Mouse (Mus musculus) lung, embryonic 15.5 days (tissue): ENCODE measurements around the gene Kcnk13. TPM values are rescaled to one million over a fixed set of nuclear protein-coding genes. Genes with fewer than 3 reads are reported as not detected.

Experiments
- ATAC-seq: fragments of 200-750 bp; cut with Nextera tagmentation; 2 replicates; pipeline ENCODE4 v1.8.0; 2017; ENCODE audit warnings: moderate number of reproducible peaks, borderline replicate concordance; ENCODE audit not compliant: low FRiP score, low TSS enrichment; ENCODE audit errors: extremely low read depth
- H3K27ac ChIP-seq: fragments of 300-500 bp; sonication (generic); 2 replicates; pipeline ENCODE4 v1.5.1; 2015; ENCODE audit warnings: moderate library complexity, mild to moderate bottlenecking, inconsistent platforms
- H3K27me3 ChIP-seq: fragments of 300-500 bp; sonication (generic); 2 replicates; pipeline ENCODE4 v1.6.1; 2015; ENCODE audit warnings: inconsistent platforms
- H3K36me3 ChIP-seq: fragments of 300-500 bp; sonication (generic); 2 replicates; pipeline ENCODE4 v1.6.1; 2015; ENCODE audit warnings: inconsistent platforms
- H3K4me1 ChIP-seq: fragments of 300-500 bp; sonication (generic); 2 replicates; pipeline ENCODE4 v1.6.1; 2015; ENCODE audit warnings: inconsistent platforms
- H3K4me2 ChIP-seq: fragments of 300-500 bp; sonication (generic); 2 replicates; pipeline ENCODE4 v1.6.1; 2015; ENCODE audit warnings: inconsistent platforms, mild to moderate bottlenecking, moderate library complexity
- H3K4me3 ChIP-seq: fragments of 300-500 bp; sonication (generic); 2 replicates; pipeline ENCODE4 v1.5.1; 2015; ENCODE audit warnings: mild to moderate bottlenecking, inconsistent platforms
- H3K9ac ChIP-seq: fragments of 300-500 bp; sonication (generic); 2 replicates; pipeline ENCODE4 v1.6.1; 2015; ENCODE audit warnings: inconsistent platforms
- H3K9me3 ChIP-seq: fragments of 300-500 bp; sonication (generic); 2 replicates; pipeline ENCODE4 v1.6.1; 2016; ENCODE audit warnings: inconsistent platforms
- WGBS: fragments of 180-500 bp; shearing (Covaris S2); methylation state at CpG from one replicate; pipeline ENCODE4 v1.1.7; 2015; 5-methylcytosine and 5-hydroxymethylcytosine counted together
- polyA plus RNA-seq: library from polyadenylated mRNA; unstranded; fragments of >200 nt; fragmentation: Nextera tagmentation; extraction: Ambion mirVana; gene quantifications from 2 replicates; pipeline ENCODE4 v1.2.1, GENCODE M21; 2015

Gene Kcnk13
- polyA plus RNA-seq, 1 experiment from 2014 or later: 3.9 TPM

- 0 out of 2 replicates have a peak, but pooled peaks cover 2% of the 10 kb centered on the region for H3K4me1 ChIP-seq
- no peaks in the 10 kb centered on the region for H3K27me3 ChIP-seq
- no peak for ATAC-seq
- no peak overlapping the region for H3K4me3 ChIP-seq
- WGBS: 89% methylated on average over 5 of the region's 5 CpGs
- no peaks in the 10 kb centered on the region for H3K9me3 ChIP-seq
- no peak overlapping the region for H3K27ac ChIP-seq
- no peak overlapping the region for H3K9ac ChIP-seq
- H3K4me2 ChIP-seq: no peak overlapping the region
- no peaks in the 10 kb centered on the region for H3K36me3 ChIP-seq
Observed at GRCm38 (mm10) chr12:99995951-99996350, 31.7 kb downstream of the Kcnk13 start.

DNA sequence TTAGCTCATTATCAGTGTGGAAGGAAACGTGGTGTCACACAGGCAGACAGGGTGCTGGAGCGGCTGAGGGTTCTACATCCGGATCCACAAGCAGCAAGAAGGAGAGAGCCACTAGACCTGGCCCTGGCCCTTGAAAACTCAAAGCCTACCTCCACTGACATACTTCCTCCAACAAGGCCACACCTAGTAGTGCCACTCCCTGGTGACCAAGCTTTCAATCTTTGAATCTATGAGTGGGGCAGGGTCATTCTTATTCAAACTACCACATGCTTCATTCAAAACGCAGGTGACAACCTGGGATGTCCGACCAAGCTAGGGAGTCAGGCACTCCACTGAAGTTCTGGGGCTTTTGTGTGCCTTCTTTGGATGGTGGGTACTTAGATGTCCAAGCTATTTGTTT lies 35.4 kb downstream of the Kcnk13 start:
- no peak overlapping the region for H3K9ac ChIP-seq
- ATAC-seq: no peak
- no peaks in the 10 kb centered on the region for H3K36me3 ChIP-seq
- 78% methylated on average over 5 of the region's 5 CpGs for WGBS
- H3K4me1 ChIP-seq: peaks cover 19% of the 10 kb centered on the region; the same call in 1 of the 2 replicates
- no peak overlapping the region for H3K4me3 ChIP-seq
- no peaks in the 10 kb centered on the region for H3K27me3 ChIP-seq
- H3K9me3 ChIP-seq: no peaks in the 10 kb centered on the region
- H3K4me2 ChIP-seq: no peak overlapping the region
- no peak overlapping the region for H3K27ac ChIP-seq

DNA sequence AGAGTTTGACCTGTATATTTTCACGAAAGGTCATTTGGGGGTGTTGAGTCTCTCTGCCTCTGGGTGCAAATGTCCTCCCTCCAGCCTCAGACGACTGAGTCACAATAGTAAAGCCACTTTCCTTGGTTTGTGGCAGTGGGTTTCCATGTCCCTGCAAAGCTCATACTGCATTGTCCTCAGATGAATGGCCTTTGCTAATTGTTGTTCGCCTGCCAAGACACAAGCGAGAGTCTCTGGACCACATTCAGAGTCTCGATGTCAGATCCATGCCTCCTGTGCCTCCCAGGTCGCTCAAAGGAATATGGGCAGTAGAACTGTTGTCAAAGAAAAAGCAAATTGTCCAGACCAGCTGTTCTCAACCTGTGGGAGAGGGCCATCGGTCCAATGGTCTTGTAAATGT lies 36.1 kb downstream of the Kcnk13 start:
- H3K27ac ChIP-seq: no peak overlapping the region
- no peak for ATAC-seq
- no peaks in the 10 kb centered on the region for H3K9me3 ChIP-seq
- H3K36me3 ChIP-seq: no peaks in the 10 kb centered on the region
- H3K4me1 ChIP-seq: peaks cover 19% of the 10 kb centered on the region; the same call in 1 of the 2 replicates
- no peak overlapping the region for H3K4me2 ChIP-seq
- no peak overlapping the region for H3K9ac ChIP-seq
- no peak overlapping the region for H3K4me3 ChIP-seq
- H3K27me3 ChIP-seq: no peaks in the 10 kb centered on the region
- 71% methylated on average over 7 of the region's 7 CpGs for WGBS

GRCm38 (mm10) chr12:100001246-100001645 lies 36.9 kb downstream of the Kcnk13 start:
- Histone ChIP-seq H3K27me3 (no peaks in the 10 kb centered on the region), H3K9me3 (no peaks in the 10 kb centered on the region), H3K4me2 (no peak overlapping the region), H3K4me1 (peaks cover 19% of the 10 kb centered on the region; the same call in 1 of the 2 replicates), H3K27ac (peak overlapping the region; percentile 62), H3K36me3 (no peaks in the 10 kb centered on the region), H3K4me3 (no peak overlapping the region), H3K9ac (no peak overlapping the region)
- ATAC-seq: no peak
- WGBS: 83% methylated on average over 3 of the region's 3 CpGs

GRCm38 (mm10) chr12:100001910-100002309 lies 37.6 kb downstream of the Kcnk13 start:
- no peaks in the 10 kb centered on the region for H3K27me3 ChIP-seq
- H3K9me3 ChIP-seq: no peaks in the 10 kb centered on the region
- H3K4me2 ChIP-seq: no peak overlapping the region
- WGBS: 42% methylated on average over 3 of the region's 3 CpGs
- H3K4me1 ChIP-seq: peaks cover 19% of the 10 kb centered on the region; the same call in 1 of the 2 replicates
- no peak overlapping the region for H3K9ac ChIP-seq
- peak overlapping the region; percentile 62 for H3K27ac ChIP-seq
- H3K4me3 ChIP-seq: no peak overlapping the region
- peak; percentile 88 for ATAC-seq
- H3K36me3 ChIP-seq: no peaks in the 10 kb centered on the region

- Histone ChIP-seq H3K4me3 (no peak overlapping the region), H3K36me3 (no peaks in the 10 kb centered on the region), H3K9me3 (no peaks in the 10 kb centered on the region), H3K9ac (no peak overlapping the region), H3K27me3 (no peaks in the 10 kb centered on the region), H3K27ac (peak overlapping the region; percentile 4; the same call in 1 of the 2 replicates), H3K4me1 (peaks cover 19% of the 10 kb centered on the region; the same call in 1 of the 2 replicates), H3K4me2 (no peak overlapping the region)
- peak; percentile 59; the same call in 1 of the 2 replicates for ATAC-seq
- WGBS: 36% methylated on average over 8 of the region's 8 CpGs
Observed at GRCm38 (mm10) chr12:100002914-100003587, 38.8 kb downstream of the Kcnk13 start.

DNA sequence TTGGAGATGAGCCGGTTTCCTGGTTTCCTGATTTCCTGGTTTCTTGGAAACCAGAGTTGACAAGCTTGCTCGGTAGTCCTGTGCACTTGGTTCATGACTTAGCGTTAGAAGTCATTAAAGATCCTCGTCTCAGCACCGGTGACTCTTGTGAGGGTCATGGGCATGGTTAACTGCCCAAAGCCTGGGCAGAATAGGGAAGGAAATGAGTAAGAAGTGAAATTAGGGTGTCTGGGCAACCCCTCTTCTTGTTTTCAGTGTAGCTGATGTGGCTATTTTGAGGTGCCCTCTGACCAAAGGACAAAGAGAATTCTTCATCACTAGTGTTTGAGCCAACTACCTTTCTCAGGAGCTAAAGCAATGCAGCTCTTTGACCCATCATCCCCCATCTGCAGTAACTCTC lies 41.0 kb downstream of the Kcnk13 start:
- Histone ChIP-seq H3K9me3 (no peaks in the 10 kb centered on the region), H3K4me2 (no peak overlapping the region), H3K9ac (no peak overlapping the region), H3K36me3 (no peaks in the 10 kb centered on the region), H3K4me1 (peaks cover 19% of the 10 kb centered on the region; the same call in 1 of the 2 replicates), H3K27me3 (no peaks in the 10 kb centered on the region), H3K4me3 (no peak overlapping the region), H3K27ac (no peak overlapping the region)
- no peak for ATAC-seq
- WGBS: 90% methylated on average over 5 of the region's 5 CpGs

- no peaks in the 10 kb centered on the region for H3K9me3 ChIP-seq
- 53% methylated on average over 2 of the region's 2 CpGs for WGBS
- no peaks in the 10 kb centered on the region for H3K27me3 ChIP-seq
- peaks cover 9% of the 10 kb centered on the region; the same call in 1 of the 2 replicates for H3K4me1 ChIP-seq
- H3K4me3 ChIP-seq: no peak overlapping the region
- no peak overlapping the region for H3K9ac ChIP-seq
- no peak overlapping the region for H3K4me2 ChIP-seq
- no peaks in the 10 kb centered on the region for H3K36me3 ChIP-seq
- ATAC-seq: no peak
- H3K27ac ChIP-seq: no peak overlapping the region
Observed at GRCm38 (mm10) chr12:100006681-100007080, 42.4 kb downstream of the Kcnk13 start.

GRCm38 (mm10) chr12:100012839-100013238 lies 48.5 kb downstream of the Kcnk13 start:
- no peak overlapping the region for H3K27ac ChIP-seq
- no peak overlapping the region for H3K9ac ChIP-seq
- no peaks in the 10 kb centered on the region for H3K9me3 ChIP-seq
- no peak for ATAC-seq
- no peaks in the 10 kb centered on the region for H3K36me3 ChIP-seq
- 87% methylated on average over 3 of the region's 3 CpGs for WGBS
- H3K4me2 ChIP-seq: no peak overlapping the region
- H3K27me3 ChIP-seq: no peaks in the 10 kb centered on the region
- no peak overlapping the region for H3K4me3 ChIP-seq
- no peaks in the 10 kb centered on the region for H3K4me1 ChIP-seq

DNA sequence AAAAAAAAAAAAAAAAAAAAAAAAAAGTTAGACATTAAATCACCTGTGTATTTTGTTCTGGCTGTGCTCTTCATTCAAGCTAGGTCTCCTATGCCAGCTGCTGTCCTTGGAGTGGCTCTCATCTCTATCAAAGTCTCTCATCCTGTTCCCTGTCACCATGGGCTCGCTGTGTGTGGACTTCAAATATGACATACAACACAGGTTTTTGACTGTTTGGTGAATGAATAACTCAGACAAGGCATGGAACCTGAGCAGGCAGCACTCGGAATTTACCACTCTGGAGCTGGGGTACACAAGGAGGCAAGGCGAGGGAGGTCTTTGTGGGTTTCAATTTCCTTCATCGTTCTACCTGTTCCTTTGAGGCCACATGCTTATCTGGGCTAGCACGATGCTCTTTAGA lies 50.8 kb downstream of the Kcnk13 start:
- H3K4me3 ChIP-seq: no peak overlapping the region
- H3K36me3 ChIP-seq: no peaks in the 10 kb centered on the region
- WGBS: 81% methylated on average over 5 of the region's 5 CpGs
- H3K27ac ChIP-seq: no peak overlapping the region
- H3K4me1 ChIP-seq: no peaks in the 10 kb centered on the region
- no peak overlapping the region for H3K4me2 ChIP-seq
- no peaks in the 10 kb centered on the region for H3K27me3 ChIP-seq
- no peak for ATAC-seq
- H3K9me3 ChIP-seq: no peaks in the 10 kb centered on the region
- H3K9ac ChIP-seq: no peak overlapping the region

GRCm38 (mm10) chr12:100017709-100018108 lies 53.4 kb downstream of the Kcnk13 start:
- no peaks in the 10 kb centered on the region for H3K27me3 ChIP-seq
- H3K4me3 ChIP-seq: no peak overlapping the region
- no peak overlapping the region for H3K9ac ChIP-seq
- H3K4me2 ChIP-seq: no peak overlapping the region
- no peaks in the 10 kb centered on the region for H3K36me3 ChIP-seq
- no peaks in the 10 kb centered on the region for H3K4me1 ChIP-seq
- WGBS: 68% methylated on average over 6 of the region's 6 CpGs
- no peak for ATAC-seq
- H3K9me3 ChIP-seq: no peaks in the 10 kb centered on the region
- H3K27ac ChIP-seq: no peak overlapping the region

DNA sequence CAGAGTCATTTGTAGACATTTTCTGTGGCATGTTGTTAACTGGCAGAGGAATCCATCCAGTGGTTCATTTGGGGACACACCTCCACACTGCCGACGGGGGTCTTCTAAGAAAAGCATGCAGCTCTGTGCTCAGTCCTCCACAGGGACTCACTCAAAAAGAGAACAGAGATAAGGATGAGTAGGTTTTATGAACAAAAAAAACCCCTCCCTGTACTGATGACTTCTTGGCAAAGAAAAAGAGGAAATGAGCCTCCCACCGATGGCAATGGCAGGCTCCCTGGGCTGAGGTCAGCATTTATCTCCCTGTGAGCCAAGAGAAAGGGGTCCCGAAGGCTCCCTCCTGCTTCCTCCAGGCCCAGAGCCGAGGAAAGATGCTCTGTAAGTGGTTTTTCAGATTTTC lies 58.2 kb downstream of the Kcnk13 start:
- 66% methylated on average over 5 of the region's 5 CpGs for WGBS
- no peak overlapping the region for H3K9ac ChIP-seq
- H3K9me3 ChIP-seq: no peaks in the 10 kb centered on the region
- no peak overlapping the region for H3K4me3 ChIP-seq
- H3K27ac ChIP-seq: no peak overlapping the region
- H3K4me2 ChIP-seq: no peak overlapping the region
- ATAC-seq: no peak
- peaks cover 8% of the 10 kb centered on the region; the same call in 1 of the 2 replicates for H3K4me1 ChIP-seq
- no peaks in the 10 kb centered on the region for H3K36me3 ChIP-seq
- H3K27me3 ChIP-seq: no peaks in the 10 kb centered on the region
